In genomic region chr14:102859361-102859871, GRCm38 (mm10) we compare ENCODE assay signal across 12 mouse cellular contexts.
DNase-seq lines count a peak whose midpoint lies in the region; ATAC-seq and TF ChIP-seq lines count a peak whose summit lies in the region.
"Had no signal": no experiment of that assay in that cellular context is flagged by ENCODE, and none has a peak within 500 bp of the region (broad histone marks: within the 10 kb centered on the region; RNA-seq: fewer than 3 reads in every experiment).

No protein-coding gene starts in this region.

- H3K27me3 ChIP-seq in kidney, postnatal 0 days (ENCODE audit: insufficient read depth, low read length): no peaks in the 10 kb centered on the region
- no peaks in the 10 kb centered on the region for H3K27me3 ChIP-seq in embryonic facial prominence, embryonic 14.5 days (replicated peaks; ENCODE audit: control insufficient read depth, insufficient read depth, low read length)
- no peaks in the 10 kb centered on the region for H3K27me3 ChIP-seq in limb, embryonic 10.5 days (ENCODE audit: low read depth, poor library complexity, severe bottlenecking)
- H3K27me3 ChIP-seq in hindbrain, embryonic 13.5 days: no peaks in the 10 kb centered on the region

- no peak overlapping the region for H3K4me3 ChIP-seq in kidney, postnatal 0 days (replicated peaks; ENCODE audit: low read depth, low read length)
- no peak overlapping the region for H3K4me3 ChIP-seq in embryonic facial prominence, embryonic 14.5 days (ENCODE audit: low read depth, low read length)
- H3K4me3 ChIP-seq in limb, embryonic 10.5 days: no peak overlapping the region
- H3K4me3 ChIP-seq in hindbrain, embryonic 13.5 days: no peak overlapping the region
- H3K4me3 ChIP-seq: hindbrain, embryonic 10.5 days had no signal

- no peaks in the 10 kb centered on the region for H3K9me3 ChIP-seq in kidney, postnatal 0 days (replicated peaks; ENCODE audit: low read length)
- H3K9me3 ChIP-seq in embryonic facial prominence, embryonic 14.5 days (ENCODE audit: control insufficient read depth, low read length): no peaks in the 10 kb centered on the region
- H3K9me3 ChIP-seq in limb, embryonic 10.5 days (replicated peaks): no peaks in the 10 kb centered on the region
- no peaks in the 10 kb centered on the region for H3K9me3 ChIP-seq in hindbrain, embryonic 13.5 days
- H3K9me3 ChIP-seq: hindbrain, embryonic 10.5 days had no signal

- TF ChIP-seq POLR2A in brain, embryonic 14.5 days (IDR thresholded peaks at IDR 0.05; ENCODE audit: borderline replicate concordance, extremely low read depth, insufficient read depth, insufficient read length, poor library complexity, severe bottlenecking): no peak

- WGBS in kidney, postnatal 0 days: 55% methylated on average over 4 of the region's 4 CpGs
- WGBS in embryonic facial prominence, embryonic 14.5 days: 27% methylated on average over 4 of the region's 4 CpGs
- 24% methylated on average over 4 of the region's 4 CpGs for WGBS in limb, embryonic 10.5 days
- 65% methylated on average over 4 of the region's 4 CpGs for WGBS in hindbrain, embryonic 13.5 days

- DNase-seq in kidney, postnatal 0 days (ENCODE audit: low spot score): peak; percentile 63
- DNase-seq in kidney, postnatal 36 days: no peak
- peak; percentile 18 for DNase-seq in brain, embryonic 14.5 days (ENCODE audit: low read depth)
- DNase-seq in embryonic facial prominence, embryonic 14.5 days (ENCODE audit: low spot score): peak; percentile 94
- DNase-seq in limb, embryonic 10.5 days (ENCODE audit: low spot score): no peak
- DNase-seq in adrenal gland, adult 8-10 months: no peak
- no peak for DNase-seq in adrenal gland, adult 2 months
- DNase-seq: cerebellum, postnatal 36 days had no signal

- H3K4me2 ChIP-seq in kidney, postnatal 0 days (ENCODE audit: low read length): no peak overlapping the region
- H3K4me2 ChIP-seq in embryonic facial prominence, embryonic 14.5 days (ENCODE audit: low read depth, low read length): peak overlapping the region; percentile 14
- H3K4me2 ChIP-seq in hindbrain, embryonic 13.5 days: no peak overlapping the region

- H3K27ac ChIP-seq in kidney, postnatal 0 days: no peak overlapping the region
- 0 out of 2 replicates have a peak overlapping the region, but pooled peaks have one; percentile 42 for H3K27ac ChIP-seq in embryonic facial prominence, embryonic 14.5 days (replicated peaks; ENCODE audit: low read depth, low read length)
- H3K27ac ChIP-seq in limb, embryonic 10.5 days: peak overlapping the region; percentile 54; the same call in 1 of the 2 replicates
- no peak overlapping the region for H3K27ac ChIP-seq in hindbrain, embryonic 13.5 days
- H3K27ac ChIP-seq: hindbrain, embryonic 10.5 days; macrophage had no signal

- no peak for TF ChIP-seq CTCF in kidney, postnatal 0 days (IDR thresholded peaks at IDR 0.05; ENCODE audit: low read depth)
- no peak for TF ChIP-seq CTCF in brain, embryonic 14.5 days (IDR thresholded peaks at IDR 0.05; ENCODE audit: borderline replicate concordance, extremely low read depth, insufficient read depth, insufficient read length)

- no peak overlapping the region for H3K9ac ChIP-seq in kidney, postnatal 0 days (ENCODE audit: low read depth, low read length)
- H3K9ac ChIP-seq in embryonic facial prominence, embryonic 14.5 days (ENCODE audit: low read depth, low read length): no peak overlapping the region
- no peak overlapping the region for H3K9ac ChIP-seq in hindbrain, embryonic 13.5 days

- H3K4me1 ChIP-seq in kidney, postnatal 0 days (replicated peaks; ENCODE audit: insufficient read depth, low read length): no peaks in the 10 kb centered on the region
- peaks cover 4% of the 10 kb centered on the region; the same call in 1 of the 2 replicates for H3K4me1 ChIP-seq in embryonic facial prominence, embryonic 14.5 days (ENCODE audit: control insufficient read depth, insufficient read depth, low read length)
- peaks cover 15% of the 10 kb centered on the region for H3K4me1 ChIP-seq in limb, embryonic 10.5 days
- H3K4me1 ChIP-seq in hindbrain, embryonic 13.5 days (replicated peaks): no peaks in the 10 kb centered on the region
- H3K4me1 ChIP-seq: hindbrain, embryonic 10.5 days had no signal

- H3K36me3 ChIP-seq in kidney, postnatal 0 days (ENCODE audit: insufficient read depth, low read length): no peaks in the 10 kb centered on the region
- no peaks in the 10 kb centered on the region for H3K36me3 ChIP-seq in embryonic facial prominence, embryonic 14.5 days (ENCODE audit: control insufficient read depth, insufficient read depth, low read length)
- H3K36me3 ChIP-seq in limb, embryonic 10.5 days: no peaks in the 10 kb centered on the region
- no peaks in the 10 kb centered on the region for H3K36me3 ChIP-seq in hindbrain, embryonic 13.5 days
- H3K36me3 ChIP-seq: hindbrain, embryonic 10.5 days had no signal

- no peak for ATAC-seq in kidney, postnatal 0 days (replicated peaks; ENCODE audit: low FRiP score, low read depth)
- ATAC-seq in embryonic facial prominence, embryonic 14.5 days (ENCODE audit: low read depth): peak; percentile 84
- ATAC-seq in hindbrain, embryonic 13.5 days (ENCODE audit: low FRiP score): no peak
- ATAC-seq: CD4-positive, CD25-positive, alpha-beta regulatory T cell, adult 4 months had no signal

Comparison
In these comparisons a context has a peak if more than half of its experiments do, and no peak if none do; other contexts are left out.
1. DNase-seq: peak in kidney, postnatal 0 days (single experiment), brain, embryonic 14.5 days (single experiment) and embryonic facial prominence, embryonic 14.5 days (single experiment); none in kidney, postnatal 36 days (0 of 2), limb, embryonic 10.5 days (single experiment), adrenal gland, adult 8-10 months (single experiment) and adrenal gland, adult 2 months (single experiment).
2. H3K27ac ChIP-seq: peak in embryonic facial prominence, embryonic 14.5 days (single experiment) and limb, embryonic 10.5 days (single experiment); none in kidney, postnatal 0 days (single experiment) and hindbrain, embryonic 13.5 days (single experiment).